Mouse (Mus musculus) embryonic stem cell, embryonic (primary cell): ENCODE data around the gene Eno4.

Experiments
- CTCF ChIA-PET, 4 experiments: fragments of 300-600 bp in 2 of 4; fragments of 350-600 bp in 2 of 4; sonication (Branson Sonifier 250); formaldehyde crosslinking; loops; one replicate each; lab custom pipeline; 2022; ENCODE audit warnings: inconsistent platforms in 2 of 4; lab: Charles Lee
- POLR2A ChIA-PET, 4 experiments: fragments of 300-600 bp in 2 of 4; fragments of 350-600 bp in 2 of 4; sonication (Branson Sonifier 250); formaldehyde crosslinking; loops; one replicate each; lab custom pipeline; 2022; ENCODE audit warnings: antibody characterized with exemption in 4 of 4, inconsistent platforms in 1 of 4; lab: Charles Lee

Eno4 gene

GRCm38 (mm10) chr19:58951521-58951920, 8.3 kb downstream of the Eno4 start:
- ChIA-PET POLR2A (interaction anchor here in 2 of 4 experiments (0.7 kb wide), 2 partner anchors 25 to 524 kb away, joined by 4 to 5 read pairs; no protein-coding TSS in a partner anchor), CTCF (interaction anchor here in 1 of 4 experiments (0.7 kb wide), 1 partner anchor 69 kb away, joined by 4 read pairs; no protein-coding TSS in a partner anchor)

GRCm38 (mm10) chr19:58952236-58952635, 9.0 kb downstream of the Eno4 start:
- CTCF ChIA-PET: interaction anchor here in 1 of 4 experiments (0.7 kb wide), 1 partner anchor 70 kb away, joined by 4 read pairs; no protein-coding TSS in a partner anchor
- POLR2A ChIA-PET: interaction anchor here in 1 of 4 experiments (0.7 to 1.3 kb wide), 2 partner anchors 24 to 86 kb away, joined by 3 to 5 read pairs; no protein-coding TSS in a partner anchor

GRCm38 (mm10) chr19:58954779-58955178, 11.6 kb downstream of the Eno4 start:
- POLR2A ChIA-PET: interaction anchor here in 3 of 4 experiments (0.7 to 2.2 kb wide), 6 partner anchors 10 to 15 kb away, joined by 3 to 12 read pairs (median 6); partner anchors contain the start of genes Eno4 (in 2 of the 3) and Hspa12a (in 2 of the 3)
- CTCF ChIA-PET: no interaction called here

GRCm38 (mm10) chr19:58963011-58963410, 19.8 kb downstream of the Eno4 start:
- ChIA-PET POLR2A (interaction anchor here in 2 of 4 experiments (1.0 to 1.5 kb wide), 3 partner anchors 9 to 19 kb away, joined by 3 read pairs; partner anchors contain the start of genes Eno4 (in 1 of the 2) and Hspa12a (in 1 of the 2)), CTCF (interaction anchor here in 1 of 4 experiments (0.7 kb wide), 1 partner anchor 299 kb away, joined by 3 read pairs; no protein-coding TSS in a partner anchor)

GRCm38 (mm10) chr19:58968731-58969506, 25.7 kb downstream of the Eno4 start:
- POLR2A ChIA-PET: interaction anchor here in 3 of 4 experiments (0.6 to 2.6 kb wide), 10 partner anchors 9 to 270 kb away, joined by 3 to 11 read pairs (median 4); partner anchors contain the start of genes Eno4 (in 2 of the 3) and Hspa12a (in 2 of the 3)
- CTCF ChIA-PET: interaction anchor here in 1 of 4 experiments (1.5 kb wide), 1 partner anchor 25 kb away, joined by 3 read pairs; the partner anchor contains the start of genes Eno4 and Hspa12a

GRCm38 (mm10) chr19:58970826-58971225, 27.6 kb downstream of the Eno4 start:
- ChIA-PET CTCF (interaction anchor here in 1 of 4 experiments (0.8 kb wide), 1 partner anchor 84 kb away, joined by 3 read pairs; no protein-coding TSS in a partner anchor), POLR2A (interaction anchor here in 3 of 4 experiments (0.6 to 1.6 kb wide), 4 partner anchors 13 to 1183 kb away, joined by 3 to 5 read pairs (median 4); no protein-coding TSS in a partner anchor)

GRCm38 (mm10) chr19:58974126-58974525, 30.9 kb downstream of the Eno4 start:
- ChIA-PET POLR2A (no interaction called here), CTCF (no interaction called here)

GRCm38 (mm10) chr19:58975216-58975863, 32.1 kb downstream of the Eno4 start:
- CTCF ChIA-PET: no interaction called here
- POLR2A ChIA-PET: no interaction called here

GRCm38 (mm10) chr19:58978401-58979171, 35.4 kb downstream of the Eno4 start:
- POLR2A ChIA-PET: interaction anchor here in 2 of 4 experiments (0.5 to 2.8 kb wide), 6 partner anchors 11 to 1268 kb away, joined by 3 to 10 read pairs (median 6); no protein-coding TSS in a partner anchor
- CTCF ChIA-PET: interaction anchor here in 2 of 4 experiments (1.0 to 1.3 kb wide), 3 partner anchors 25 to 219 kb away, joined by 3 to 4 read pairs (median 4); no protein-coding TSS in a partner anchor

- ChIA-PET CTCF (interaction anchor here in 3 of 4 experiments (0.6 to 1.0 kb wide), 4 partner anchors 16 to 229 kb away, joined by 3 to 10 read pairs (median 4); no protein-coding TSS in a partner anchor), POLR2A (interaction anchor here in 2 of 4 experiments (0.7 to 2.8 kb wide), 9 partner anchors 12 to 1269 kb away, joined by 3 to 10 read pairs (median 3); no protein-coding TSS in a partner anchor)
Observed at GRCm38 (mm10) chr19:58979436-58980055, 36.3 kb downstream of the Eno4 start.

GRCm38 (mm10) chr19:58980056-58980440, 36.8 kb downstream of the Eno4 start:
- POLR2A ChIA-PET: interaction anchor here in 1 of 4 experiments (0.9 to 1.6 kb wide), 3 partner anchors 20 to 95 kb away, joined by 3 to 6 read pairs (median 3); no protein-coding TSS in a partner anchor
- CTCF ChIA-PET: interaction anchor here in 2 of 4 experiments (1.0 kb wide), 2 partner anchors 16 to 228 kb away, joined by 3 read pairs; no protein-coding TSS in a partner anchor

GRCm38 (mm10) chr19:58981571-58981970, 38.3 kb downstream of the Eno4 start:
- ChIA-PET CTCF (no interaction called here), POLR2A (no interaction called here)

- ChIA-PET CTCF (no interaction called here), POLR2A (no interaction called here)
Observed at GRCm38 (mm10) chr19:59002827-59003226, 59.6 kb downstream of the Eno4 start.

GRCm38 (mm10) chr19:59006577-59007340, 63.5 kb downstream of the Eno4 start:
- CTCF ChIA-PET: interaction anchor here in 1 of 4 experiments (0.6 kb wide), 1 partner anchor 263 kb away, joined by 16 read pairs; no protein-coding TSS in a partner anchor
- POLR2A ChIA-PET: interaction anchor here in 3 of 4 experiments (0.7 to 0.8 kb wide), 4 partner anchors 13 to 737 kb away, joined by 3 to 5 read pairs (median 4); no protein-coding TSS in a partner anchor

- CTCF ChIA-PET: interaction anchor here in 1 of 4 experiments (1.0 kb wide), 1 partner anchor 187 kb away, joined by 6 read pairs; no protein-coding TSS in a partner anchor
- POLR2A ChIA-PET: interaction anchor here in 1 of 4 experiments (0.6 kb wide), 1 partner anchor 13 kb away, joined by 5 read pairs; no protein-coding TSS in a partner anchor
Observed at GRCm38 (mm10) chr19:59010802-59011201, 67.6 kb downstream of the Eno4 start.
